Mouse (Mus musculus): ENCODE results near the gene Cabs1. TPM values are rescaled to one million over a fixed set of nuclear protein-coding genes. Genes with fewer than 3 reads are reported as not detected.

Gene Cabs1
- polyA plus RNA-seq, 1 experiment: not detected

DNA sequence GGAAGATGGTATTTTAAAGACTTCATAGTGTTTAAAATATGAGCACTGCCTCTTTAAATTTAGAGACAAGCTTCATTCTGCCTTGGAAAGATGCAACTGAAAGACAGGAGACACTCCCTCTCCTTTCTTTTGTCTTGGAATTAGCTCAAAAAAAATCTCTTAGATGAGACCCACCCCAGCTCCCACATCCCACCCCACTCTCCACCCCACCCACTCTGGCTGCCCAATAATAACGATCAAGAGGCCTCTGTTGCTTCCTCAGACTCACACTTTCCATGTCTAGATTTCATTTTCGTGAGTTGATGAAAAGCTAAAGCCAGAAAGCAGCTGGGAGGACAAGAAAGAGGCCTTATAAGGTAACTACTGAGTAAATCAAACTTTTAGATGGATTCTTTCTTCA lies 10.0 kb upstream of the Cabs1 start, which contains the start of the genes 2310003L06Rik and Gm28434:
2310003L06Rik (plus strand) TSS at position 259 of the 400 bp plus-strand sequence.
Gm28434 (plus strand) TSS at position 317 of the 400 bp plus-strand sequence.
- no peaks in the 10 kb centered on the region for H3K27me3 ChIP-seq (ENCODE audit: control insufficient read depth, insufficient read depth, insufficient read length)
- no peak within 1 kb of the TSS for H3ac ChIP-seq (ENCODE audit: control insufficient read depth, insufficient read length, low read depth)
- H3K79me3 ChIP-seq (ENCODE audit: low read depth): no peaks in the 10 kb centered on the region
- no peaks in the 10 kb centered on the region for H3K79me2 ChIP-seq (ENCODE audit: control insufficient read depth, insufficient read depth)
- no peak within 1 kb of the TSS for H3K4me3 ChIP-seq (ENCODE audit: insufficient read depth, poor library complexity, severe bottlenecking)
- no peaks in the 10 kb centered on the region for H3K36me3 ChIP-seq (ENCODE audit: control insufficient read depth, insufficient read depth)
- TF ChIP-seq MAX (IDR thresholded peaks at IDR 0.05): no peak
- no peak for TF ChIP-seq MYOG (IDR thresholded peaks at IDR 0.05; ENCODE audit: control insufficient read depth, extremely low read depth, insufficient read length)
- TF ChIP-seq CEBPB (IDR thresholded peaks at IDR 0.05; ENCODE audit: low read depth): no peak
- TF ChIP-seq CTCF (IDR thresholded peaks at IDR 0.05; ENCODE audit: control insufficient read depth, insufficient read depth, insufficient read length): no peak
- TF ChIP-seq MYOD1 (IDR thresholded peaks at IDR 0.05; ENCODE audit: control insufficient read depth, insufficient read length, low read depth): no peak
- TF ChIP-seq FOSL1 (IDR thresholded peaks at IDR 0.05; ENCODE audit: insufficient read depth, low read length, poor library complexity, severe bottlenecking): no peak
- TF ChIP-seq USF1 (IDR thresholded peaks at IDR 0.05; ENCODE audit: low read depth): no peak

DNA sequence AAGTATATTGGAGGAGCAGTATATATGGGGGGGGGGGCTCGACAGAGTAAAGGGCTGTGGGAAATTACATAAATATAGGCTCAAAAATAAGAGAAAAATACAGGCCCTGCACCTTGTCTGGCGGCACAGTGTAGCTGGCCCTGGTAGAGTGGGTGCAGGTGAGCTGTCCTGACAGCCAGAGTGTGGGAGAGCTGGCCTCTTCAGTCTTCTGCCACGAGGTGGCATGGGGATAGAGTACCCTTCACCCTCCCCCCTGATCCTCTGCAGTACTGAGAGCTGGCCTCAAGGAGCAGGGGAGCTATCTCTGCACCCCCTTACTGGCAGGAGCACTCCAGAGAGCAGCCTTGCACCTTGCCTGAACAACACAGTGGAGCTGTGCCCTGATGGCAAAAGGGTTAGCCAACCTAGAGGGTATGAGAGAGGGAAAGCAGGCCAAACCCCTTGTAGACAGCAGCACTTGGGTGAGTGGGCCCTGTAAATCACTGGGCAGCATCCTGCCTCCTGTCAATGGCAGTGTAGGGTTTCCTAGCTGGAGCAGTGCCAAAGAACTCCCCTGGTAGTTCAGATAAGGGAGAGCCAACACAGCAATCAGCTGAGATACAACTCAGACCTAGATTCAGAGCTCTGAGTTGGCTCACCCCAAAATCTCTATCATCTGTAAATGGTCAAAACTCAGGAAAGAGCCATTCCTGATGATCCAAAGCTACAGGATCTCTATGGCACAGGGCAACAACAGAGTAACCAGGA lies 3.4 kb downstream of the Cabs1 start:
- H3K79me2 ChIP-seq (ENCODE audit: control insufficient read depth, insufficient read depth): no peaks in the 10 kb centered on the region
- H3K36me3 ChIP-seq (ENCODE audit: control insufficient read depth, insufficient read depth): no peaks in the 10 kb centered on the region
- no peak overlapping the region for H3ac ChIP-seq (ENCODE audit: control insufficient read depth, insufficient read length, low read depth)
- H3K79me3 ChIP-seq (ENCODE audit: low read depth): no peaks in the 10 kb centered on the region
- no peak for TF ChIP-seq CTCF (IDR thresholded peaks at IDR 0.05; ENCODE audit: control insufficient read depth, insufficient read depth, insufficient read length)
- no peak for TF ChIP-seq CEBPB (IDR thresholded peaks at IDR 0.05; ENCODE audit: low read depth)
- TF ChIP-seq MAX (IDR thresholded peaks at IDR 0.05): no peak
- no peak for TF ChIP-seq MYOD1 (IDR thresholded peaks at IDR 0.05; ENCODE audit: control insufficient read depth, insufficient read length, low read depth)
- H3K27me3 ChIP-seq (ENCODE audit: control insufficient read depth, insufficient read depth, insufficient read length): no peaks in the 10 kb centered on the region
- no peak overlapping the region for H3K4me3 ChIP-seq (ENCODE audit: insufficient read depth, poor library complexity, severe bottlenecking)

DNA sequence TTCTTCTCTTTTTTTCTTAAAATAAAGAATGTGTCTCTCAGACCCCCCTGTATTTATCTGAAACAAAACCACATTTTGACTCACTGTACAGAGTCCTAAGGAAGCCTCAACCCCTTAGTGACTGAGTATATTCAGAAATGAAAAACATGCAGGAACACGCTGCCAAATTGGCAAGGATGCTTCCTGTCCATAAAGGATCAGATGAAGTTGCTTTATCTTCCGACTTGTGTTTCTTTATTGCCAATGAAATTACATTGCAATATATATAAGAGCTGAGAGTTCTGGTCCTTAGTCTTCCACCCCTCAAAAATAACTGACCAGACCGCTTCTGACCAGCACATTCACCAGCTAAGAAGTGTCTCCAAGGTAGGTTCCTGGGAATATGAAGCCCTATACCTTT lies 23.0 kb downstream of the Cabs1 start, which contains the start of gene Smr3a:
Smr3a (plus strand) TSS at position 301 of the 400 bp plus-strand sequence.
- Histone ChIP-seq H3K79me2 (ENCODE audit: control insufficient read depth, insufficient read depth) (no peaks in the 10 kb centered on the region), H3K4me3 (ENCODE audit: insufficient read depth, poor library complexity, severe bottlenecking) (no peak within 1 kb of the TSS), H3K27me3 (ENCODE audit: control insufficient read depth, insufficient read depth, insufficient read length) (no peaks in the 10 kb centered on the region), H3K36me3 (ENCODE audit: control insufficient read depth, insufficient read depth) (no peaks in the 10 kb centered on the region), H3K79me3 (ENCODE audit: low read depth) (no peaks in the 10 kb centered on the region), H3ac (ENCODE audit: control insufficient read depth, insufficient read length, low read depth) (no peak within 1 kb of the TSS)
- no peak for TF ChIP-seq MYOG (IDR thresholded peaks at IDR 0.05; ENCODE audit: control insufficient read depth, extremely low read depth, insufficient read length)
- TF ChIP-seq MAX (IDR thresholded peaks at IDR 0.05): no peak
- no peak for TF ChIP-seq MYOD1 (IDR thresholded peaks at IDR 0.05; ENCODE audit: control insufficient read depth, insufficient read length, low read depth)
- TF ChIP-seq CEBPB (IDR thresholded peaks at IDR 0.05; ENCODE audit: low read depth): no peak
- no peak for TF ChIP-seq FOSL1 (IDR thresholded peaks at IDR 0.05; ENCODE audit: insufficient read depth, low read length, poor library complexity, severe bottlenecking)
- TF ChIP-seq CTCF (IDR thresholded peaks at IDR 0.05; ENCODE audit: control insufficient read depth, insufficient read depth, insufficient read length): no peak
- TF ChIP-seq USF1 (IDR thresholded peaks at IDR 0.05; ENCODE audit: low read depth): no peak

DNA sequence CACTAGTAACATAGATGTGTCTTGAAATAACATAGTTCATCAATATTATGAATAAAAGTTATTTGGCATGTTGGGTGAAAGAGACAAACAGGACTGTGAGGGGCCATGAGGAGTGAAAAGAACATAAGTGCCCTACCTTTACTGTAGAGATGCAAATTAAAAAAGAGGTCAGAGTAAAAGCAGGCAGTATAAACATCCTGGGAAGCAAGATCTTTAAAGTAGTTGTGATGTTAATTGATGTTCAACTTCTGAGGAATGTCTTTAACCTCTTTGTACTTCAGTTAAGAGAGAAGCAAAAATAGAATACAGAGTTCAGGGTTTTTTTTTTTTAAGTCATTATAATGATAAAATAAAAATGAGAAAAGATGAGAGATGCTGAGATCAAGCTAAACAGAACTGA lies 26.0 kb downstream of the Cabs1 start:
- H3K79me2 ChIP-seq (ENCODE audit: control insufficient read depth, insufficient read depth): no peaks in the 10 kb centered on the region
- no peaks in the 10 kb centered on the region for H3K27me3 ChIP-seq (ENCODE audit: control insufficient read depth, insufficient read depth, insufficient read length)
- no peak for TF ChIP-seq MYOD1 (IDR thresholded peaks at IDR 0.05; ENCODE audit: control insufficient read depth, insufficient read length, low read depth)
- TF ChIP-seq USF1 (IDR thresholded peaks at IDR 0.05; ENCODE audit: low read depth): no peak
- no peak for TF ChIP-seq MYOG (IDR thresholded peaks at IDR 0.05; ENCODE audit: control insufficient read depth, extremely low read depth, insufficient read length)
- no peak for TF ChIP-seq MAX (IDR thresholded peaks at IDR 0.05)
- TF ChIP-seq CTCF (IDR thresholded peaks at IDR 0.05; ENCODE audit: control insufficient read depth, insufficient read depth, insufficient read length): no peak
- no peak for TF ChIP-seq FOSL1 (IDR thresholded peaks at IDR 0.05; ENCODE audit: insufficient read depth, low read length, poor library complexity, severe bottlenecking)
- TF ChIP-seq CEBPB (IDR thresholded peaks at IDR 0.05; ENCODE audit: low read depth): no peak
- no peak overlapping the region for H3ac ChIP-seq (ENCODE audit: control insufficient read depth, insufficient read length, low read depth)
- no peak overlapping the region for H3K4me3 ChIP-seq (ENCODE audit: insufficient read depth, poor library complexity, severe bottlenecking)
- no peaks in the 10 kb centered on the region for H3K36me3 ChIP-seq (ENCODE audit: control insufficient read depth, insufficient read depth)
- no peaks in the 10 kb centered on the region for H3K79me3 ChIP-seq (ENCODE audit: low read depth)

Other genes with a start within 250 kb of the Cabs1 start
- gene Csn1s2a, start 204.9 kb upstream of the Cabs1 start, polyA plus RNA-seq (2012; fragmentation: generic; extraction: Trizol): not detected
- not detected for gene Csn1s2b, start 171.4 kb upstream of the Cabs1 start, polyA plus RNA-seq (2012; fragmentation: generic; extraction: Trizol)
- not detected for gene Prr27, start 153.8 kb upstream of the Cabs1 start, polyA plus RNA-seq (2012; fragmentation: generic; extraction: Trizol)
- not detected for gene Odam, start 94.4 kb upstream of the Cabs1 start, polyA plus RNA-seq (2012; fragmentation: generic; extraction: Trizol)
- gene Csn3, start 53.9 kb upstream of the Cabs1 start, polyA plus RNA-seq (2012; fragmentation: generic; extraction: Trizol): 0.83 TPM
- gene 2310003L06Rik, start 10.0 kb upstream of the Cabs1 start, polyA plus RNA-seq (2012; fragmentation: generic; extraction: Trizol): not detected
- gene Gm28434, start 9.9 kb upstream of the Cabs1 start, polyA plus RNA-seq (2012; fragmentation: generic; extraction: Trizol): not detected
- not detected for gene Smr3a, start 23.1 kb downstream of the Cabs1 start, polyA plus RNA-seq (2012; fragmentation: generic; extraction: Trizol)
- not detected for gene Smr2, start 107.1 kb downstream of the Cabs1 start, polyA plus RNA-seq (2012; fragmentation: generic; extraction: Trizol)
- not detected for gene Gm11116, start 132.1 kb downstream of the Cabs1 start, polyA plus RNA-seq (2012; fragmentation: generic; extraction: Trizol)
- not detected for gene Gm11115, start 174.7 kb downstream of the Cabs1 start, polyA plus RNA-seq (2012; fragmentation: generic; extraction: Trizol)